Mouse (Mus musculus): ENCODE results near the gene Fbxw11. TPM values are rescaled to one million over a fixed set of nuclear protein-coding genes. Genes with fewer than 3 reads are reported as not detected.

Fbxw11 gene
- 10 to 100 TPM; 55.9 to 59.7 TPM for total RNA-seq (2023)

GRCm38 (mm10) chr11:32642249-32642876 is at the start of gene Fbxw11:
Fbxw11 (plus strand) TSS chr11:32642724.

Other genes with a start within 250 kb of the Fbxw11 start
- gene Ubtd2, start 187.4 kb upstream of the Fbxw11 start, total RNA-seq (2023), result 1 to 10 TPM; 4.3 to 4.9 TPM
- gene Efcab9, start 110.6 kb upstream of the Fbxw11 start, total RNA-seq (2023), result 1 to 10 TPM; 3.6 to 4.3 TPM
- 100 to 1,000 TPM; 258 to 267 TPM for gene Stk10, start 109.4 kb upstream of the Fbxw11 start, total RNA-seq (2023)
- not detected for gene Smim23, start 181.9 kb downstream of the Fbxw11 start, total RNA-seq (2023)